24 mouse cellular contexts compared by ENCODE assay signal in genomic region chr4:58235828-58236227, GRCm38 (mm10). TPM values are rescaled to one million over a fixed set of nuclear protein-coding genes. Genes with fewer than 3 reads are reported as not detected.
DNase-seq lines count a peak whose midpoint lies in the region; ATAC-seq lines count a peak whose summit lies in the region.
"Had no signal": no experiment of that assay in that cellular context is flagged by ENCODE, and none has a peak within 500 bp of the region (broad histone marks: within the 10 kb centered on the region; RNA-seq: fewer than 3 reads in every experiment).

No protein-coding gene starts in this region.

- H3K4me1 ChIP-seq in kidney, embryonic 16.5 days (ENCODE audit: insufficient read depth, low read length): no peaks in the 10 kb centered on the region
- H3K4me1 ChIP-seq: embryonic facial prominence, embryonic 12.5 days; embryonic facial prominence, embryonic 15.5 days; heart, embryonic 10.5 days; hindbrain, embryonic 12.5 days; hindbrain, embryonic 15.5 days had no signal

- no peaks in the 10 kb centered on the region for H3K27me3 ChIP-seq in kidney, embryonic 16.5 days (ENCODE audit: insufficient read depth, low read length)
- H3K27me3 ChIP-seq: embryonic facial prominence, embryonic 12.5 days; embryonic facial prominence, embryonic 15.5 days; hindbrain, embryonic 12.5 days; hindbrain, embryonic 15.5 days had no signal

- H3K36me3 ChIP-seq in kidney, embryonic 16.5 days (ENCODE audit: insufficient read depth, low read length): no peaks in the 10 kb centered on the region
- H3K36me3 ChIP-seq: embryonic facial prominence, embryonic 12.5 days; embryonic facial prominence, embryonic 15.5 days; heart, embryonic 10.5 days; hindbrain, embryonic 12.5 days; hindbrain, embryonic 15.5 days had no signal

- peak; percentile 34 for DNase-seq in CD4-positive, CD25-positive, alpha-beta regulatory T cell, adult 2 months (ENCODE audit: low read depth, low spot score)
- DNase-seq in T-cell, adult 2 months (ENCODE audit: low spot score): peak; percentile 1
- no peak for DNase-seq in kidney, postnatal 25 days
- DNase-seq in embryo, embryonic 10 days (ENCODE audit: low spot score): no peak
- DNase-seq: adrenal gland, postnatal 10 days; adrenal gland, postnatal 36 days; cerebellum, adult 18-20 months; cerebellum, adult 9-10 months; cerebellum, postnatal 14 days; forebrain, postnatal 0 days; gastrocnemius, adult 2 months; gastrocnemius, postnatal 36 days; heart, adult 2 months had no signal

- no peak overlapping the region for H3K9ac ChIP-seq in kidney, embryonic 16.5 days (replicated peaks; ENCODE audit: low read length)
- H3K9ac ChIP-seq: embryonic facial prominence, embryonic 12.5 days; embryonic facial prominence, embryonic 15.5 days; forebrain, postnatal 0 days; hindbrain, embryonic 12.5 days; hindbrain, embryonic 15.5 days had no signal

- H3K27ac ChIP-seq in kidney, embryonic 16.5 days (ENCODE audit: low read length): no peak overlapping the region
- H3K27ac ChIP-seq: embryonic facial prominence, embryonic 12.5 days; embryonic facial prominence, embryonic 15.5 days; gastrocnemius, adult 2 months; heart, adult 2 months; heart, embryonic 10.5 days; hindbrain, embryonic 12.5 days; hindbrain, embryonic 15.5 days had no signal

- 21% methylated on average over 6 of the region's 6 CpGs for WGBS in kidney, embryonic 16.5 days

- no peaks in the 10 kb centered on the region for H3K9me3 ChIP-seq in kidney, embryonic 16.5 days (ENCODE audit: low read length)
- H3K9me3 ChIP-seq: embryonic facial prominence, embryonic 12.5 days; heart, embryonic 10.5 days; hindbrain, embryonic 12.5 days; hindbrain, embryonic 15.5 days had no signal

- no peak overlapping the region for H3K4me2 ChIP-seq in kidney, embryonic 16.5 days (replicated peaks; ENCODE audit: low read depth, low read length)
- H3K4me2 ChIP-seq: embryonic facial prominence, embryonic 12.5 days; embryonic facial prominence, embryonic 15.5 days; hindbrain, embryonic 12.5 days; hindbrain, embryonic 15.5 days had no signal

- H3K4me3 ChIP-seq in kidney, embryonic 16.5 days (ENCODE audit: low read length): no peak overlapping the region
- H3K4me3 ChIP-seq: embryonic facial prominence, embryonic 12.5 days; embryonic facial prominence, embryonic 15.5 days; gastrocnemius, adult 2 months; heart, adult 2 months; heart, embryonic 10.5 days; hindbrain, embryonic 12.5 days; hindbrain, embryonic 15.5 days had no signal

- peak; percentile 63 for ATAC-seq in inflammation-experienced regulatory T-cells, adult 6 months
- ATAC-seq in kidney, embryonic 16.5 days (ENCODE audit: low FRiP score, low TSS enrichment): no peak
- ATAC-seq: forebrain, embryonic 14.5 days; forebrain, postnatal 0 days; intestine, embryonic 16.5 days had no signal

RNA-seq across cellular contexts. Expression of gene Svep1, which starts 29.2 kb away (rescaled TPM):
- under 1 TPM in 1 of 3 experiments, not detected in 2; 0.04 TPM for polyA plus RNA-seq in inflammation-experienced regulatory T-cells, adult 6 months (2017; shearing (Covaris generic))
- 3.1 and 3.6 TPM in 2 replicates for polyA plus RNA-seq in kidney, embryonic 16.5 days (2015; fragmentation: Nextera tagmentation; extraction: Ambion mirVana)

RNA-seq across cellular contexts. Expression of gene Musk, which starts 49.9 kb away (rescaled TPM):
- not detected for polyA plus RNA-seq in inflammation-experienced regulatory T-cells, adult 6 months (2017; shearing (Covaris generic))
- polyA plus RNA-seq in kidney, embryonic 16.5 days (2015; fragmentation: Nextera tagmentation; extraction: Ambion mirVana): 0.17 and 0.31 TPM in 2 replicates
- polyA plus RNA-seq: forebrain, embryonic 14.5 days; heart, embryonic 10.5 days; heart, embryonic 14.5 days; heart, postnatal 0 days had no signal

Comparison
In these comparisons a context has a peak if more than half of its experiments do, and no peak if none do; other contexts are left out.
1. DNase-seq: peak in CD4-positive, CD25-positive, alpha-beta regulatory T cell, adult 2 months (single experiment) and T-cell, adult 2 months (single experiment); none in kidney, postnatal 25 days (0 of 2) and embryo, embryonic 10 days (single experiment).